Mouse (Mus musculus) midbrain, embryonic 13.5 days (tissue): ENCODE measurements at regions not wholly inside any gene's neighbourhood (a gene's known extent, or its start where the extent isn't known, plus 50 kb on each side); places are given as distances from the start of the nearest gene placed in this dataset.
"Not testable (repeated sequence)": the region's sequence is repeated elsewhere in the genome, so short reads cannot be mapped to it uniquely, and the experiment has no call there.

Experiments
- ATAC-seq: fragments of 200-750 bp; cut with Nextera tagmentation; 2 replicates; pipeline ENCODE4 v1.8.0; 2017; ENCODE audit warnings: mild to moderate bottlenecking, moderate TSS enrichment, moderate library complexity
- H3K27ac ChIP-seq: fragments of 300-500 bp; sonication (generic); 2 replicates; pipeline ENCODE4 v1.5.1; 2015; ENCODE audit warnings: inconsistent platforms, mild to moderate bottlenecking, moderate library complexity
- H3K27me3 ChIP-seq: fragments of 300-500 bp; sonication (generic); 2 replicates; pipeline ENCODE4 v1.6.1; 2015; ENCODE audit warnings: mild to moderate bottlenecking, inconsistent platforms
- H3K36me3 ChIP-seq: fragments of 300-500 bp; sonication (generic); 2 replicates; pipeline ENCODE4 v1.6.1; 2015; ENCODE audit warnings: mild to moderate bottlenecking, inconsistent platforms
- H3K4me1 ChIP-seq: fragments of 300-500 bp; sonication (generic); replicated peaks from 2 replicates; pipeline ENCODE4 v1.6.1; 2015; ENCODE audit warnings: inconsistent platforms
- H3K4me2 ChIP-seq: fragments of 300-500 bp; sonication (generic); replicated peaks from 2 replicates; pipeline ENCODE4 v1.6.1; 2015; ENCODE audit warnings: moderate library complexity, mild to moderate bottlenecking, inconsistent platforms
- H3K4me3 ChIP-seq: fragments of 300-500 bp; sonication (generic); replicated peaks from 2 replicates; pipeline ENCODE4 v1.5.1; 2015; ENCODE audit warnings: mild to moderate bottlenecking, inconsistent platforms
- H3K9ac ChIP-seq: fragments of 300-500 bp; sonication (generic); replicated peaks from 2 replicates; pipeline ENCODE4 v1.6.1; 2015; ENCODE audit warnings: mild to moderate bottlenecking, inconsistent platforms
- H3K9me3 ChIP-seq: fragments of 300-500 bp; sonication (generic); 2 replicates; pipeline ENCODE4 v1.6.1; 2016; ENCODE audit warnings: mild to moderate bottlenecking, inconsistent platforms
- WGBS: fragments of 180-500 bp; shearing (Covaris S2); methylation state at CpG from one replicate; pipeline ENCODE4 v1.1.7; 2015; 5-methylcytosine and 5-hydroxymethylcytosine counted together

DNA sequence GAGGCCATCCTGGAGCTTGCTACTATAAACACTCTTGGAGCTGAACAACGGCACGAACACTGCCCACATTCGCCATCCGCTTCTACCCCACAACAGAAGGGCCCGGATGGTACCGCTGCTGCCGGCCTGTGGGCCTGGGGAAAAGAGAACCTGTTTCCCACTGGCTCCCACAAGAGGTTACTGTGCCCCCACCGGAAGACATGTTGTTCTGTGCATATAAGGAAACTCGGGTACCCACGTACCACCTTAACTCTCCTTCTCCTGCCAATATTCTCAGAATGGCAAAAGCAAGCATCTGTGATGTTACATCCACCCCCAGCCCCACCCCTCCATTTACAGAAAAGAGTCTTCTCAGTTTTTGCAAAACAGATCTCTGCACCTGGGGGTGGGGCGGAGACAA, 206.7 kb upstream of the Nectin1 start:
- ATAC-seq, result no peak
- no peak overlapping the region for H3K27ac ChIP-seq
- WGBS, result 93% methylated on average over 11 of the region's 11 CpGs
- H3K36me3 ChIP-seq, result no peaks in the 10 kb centered on the region
- H3K9ac ChIP-seq, result no peak overlapping the region
- H3K4me2 ChIP-seq, result no peak overlapping the region
- no peak overlapping the region for H3K4me3 ChIP-seq
- no peaks in the 10 kb centered on the region for H3K27me3 ChIP-seq
- H3K9me3 ChIP-seq, result no peaks in the 10 kb centered on the region
- no peaks in the 10 kb centered on the region for H3K4me1 ChIP-seq

DNA sequence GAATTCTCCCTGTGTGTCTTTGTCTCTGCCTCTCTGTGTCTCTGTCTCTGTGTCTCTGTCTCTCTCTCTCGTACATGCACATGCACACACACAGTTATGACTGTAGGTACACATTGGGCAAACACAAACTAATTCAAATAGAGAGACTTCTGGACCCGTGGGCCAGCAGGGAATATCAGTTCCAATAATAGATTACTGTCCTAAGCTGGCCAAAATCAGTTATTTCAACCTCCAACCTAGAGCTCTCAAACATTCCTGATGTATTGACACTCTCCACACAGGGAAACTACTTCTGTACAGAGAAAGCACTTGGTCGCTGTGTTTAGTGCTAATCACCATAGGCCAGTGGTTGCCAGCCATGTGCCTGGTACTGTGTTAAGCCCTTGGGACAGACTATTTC, 203.7 kb upstream of the Nectin1 start:
- Histone ChIP-seq H3K9ac (no peak overlapping the region), H3K4me2 (no peak overlapping the region), H3K36me3 (no peaks in the 10 kb centered on the region), H3K9me3 (no peaks in the 10 kb centered on the region), H3K4me3 (no peak overlapping the region), H3K27ac (no peak overlapping the region), H3K4me1 (peaks cover 6% of the 10 kb centered on the region), H3K27me3 (no peaks in the 10 kb centered on the region; the same call in 1 of the 2 replicates)
- ATAC-seq, result no peak
- 80% methylated on average over 3 of the region's 3 CpGs for WGBS

DNA sequence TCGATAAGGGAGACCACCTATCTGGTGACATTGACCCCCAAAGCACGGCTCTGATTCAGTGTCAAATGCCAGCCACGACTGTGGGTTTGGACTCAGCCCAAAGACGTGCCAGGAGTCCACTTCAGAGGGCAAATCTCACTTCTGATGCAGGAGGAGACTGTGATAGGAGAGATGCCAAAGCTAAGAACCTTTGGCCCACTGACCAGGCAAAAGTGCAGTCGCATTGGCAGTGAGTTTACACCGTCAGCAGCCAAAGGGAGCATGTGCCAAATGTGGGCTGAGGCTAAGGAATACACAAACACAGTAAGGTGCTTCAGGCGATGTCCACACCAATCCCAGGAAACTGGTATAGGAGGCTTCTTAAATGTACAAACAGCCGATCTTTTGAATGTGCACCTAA, 202.6 kb upstream of the Nectin1 start:
- no peak for ATAC-seq
- no peak overlapping the region for H3K4me2 ChIP-seq
- peaks cover under 1% of the 10 kb centered on the region; the same call in 1 of the 2 replicates for H3K27me3 ChIP-seq
- no peak overlapping the region for H3K9ac ChIP-seq
- WGBS, result 94% methylated on average over 8 of the region's 8 CpGs
- no peaks in the 10 kb centered on the region for H3K36me3 ChIP-seq
- H3K4me3 ChIP-seq, result no peak overlapping the region
- no peaks in the 10 kb centered on the region for H3K9me3 ChIP-seq
- no peak overlapping the region for H3K27ac ChIP-seq
- H3K4me1 ChIP-seq, result peaks cover 9% of the 10 kb centered on the region

DNA sequence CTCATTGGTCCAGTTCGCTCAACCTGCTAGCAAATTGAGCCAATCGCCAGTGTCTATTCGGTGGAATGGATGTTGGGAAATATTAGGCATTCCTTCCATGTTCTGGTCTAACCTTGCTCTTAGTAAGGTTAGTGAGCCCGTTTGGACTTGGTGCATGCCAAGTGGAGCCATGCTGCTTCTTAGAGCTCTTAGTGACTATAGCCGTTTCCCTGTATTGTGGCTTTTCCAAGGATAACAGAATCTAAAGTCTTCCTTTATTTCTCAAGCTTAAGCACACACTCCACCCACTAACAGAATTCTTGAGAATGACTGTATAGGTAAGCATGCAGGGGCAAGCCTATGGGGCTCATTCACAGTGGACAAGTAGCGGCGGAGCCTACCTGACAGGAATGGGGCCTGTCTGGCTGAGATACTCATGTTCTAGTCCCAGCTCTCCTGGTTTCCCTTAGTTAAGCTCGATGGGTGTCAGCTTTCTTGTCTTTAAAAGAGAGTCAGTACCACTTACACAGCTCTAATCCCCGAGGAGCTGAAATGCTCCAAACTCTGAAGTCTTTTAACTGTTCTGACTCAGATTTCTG, 201.6 kb upstream of the Nectin1 start:
- Histone ChIP-seq H3K4me3 (no peak overlapping the region), H3K36me3 (no peaks in the 10 kb centered on the region), H3K9ac (no peak overlapping the region), H3K27ac (no peak overlapping the region), H3K27me3 (peaks cover 10% of the 10 kb centered on the region), H3K4me2 (no peak overlapping the region), H3K4me1 (peaks cover 9% of the 10 kb centered on the region), H3K9me3 (no peaks in the 10 kb centered on the region)
- no peak for ATAC-seq
- 88% methylated on average over 9 of the region's 9 CpGs for WGBS

DNA sequence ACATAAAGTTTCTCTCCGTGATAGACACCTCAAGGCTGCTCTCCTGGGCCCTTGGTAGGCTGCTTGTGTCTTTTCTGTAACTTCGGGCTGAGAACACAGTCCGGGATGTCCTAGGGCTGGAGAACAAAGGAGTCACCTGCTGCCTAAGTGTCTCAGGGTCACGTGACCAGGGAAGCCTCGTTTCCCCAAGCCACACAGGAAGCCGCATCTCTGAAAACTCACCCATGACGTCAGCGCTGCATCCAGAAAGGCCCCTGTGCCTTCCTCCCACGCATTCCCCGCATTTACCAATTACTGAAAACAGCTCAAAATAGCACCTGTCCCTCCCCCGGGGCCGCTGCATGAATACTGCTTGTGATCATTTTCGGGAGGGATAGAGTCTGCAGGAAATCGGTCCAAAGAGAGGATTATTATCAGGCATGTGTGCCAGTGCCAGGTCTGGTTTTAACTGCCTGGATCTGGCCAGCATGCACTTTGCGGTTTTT, 198.7 kb upstream of the Nectin1 start:
- no peaks in the 10 kb centered on the region for H3K9me3 ChIP-seq
- H3K27me3 ChIP-seq, result peaks cover 12% of the 10 kb centered on the region
- ATAC-seq, result peak; percentile 60
- no peak overlapping the region for H3K27ac ChIP-seq
- peaks cover 21% of the 10 kb centered on the region for H3K4me1 ChIP-seq
- H3K4me2 ChIP-seq, result peak overlapping the region; percentile 35
- no peak overlapping the region; the same call in 1 of the 2 replicates for H3K9ac ChIP-seq
- no peak overlapping the region for H3K4me3 ChIP-seq
- WGBS, result 32% methylated on average over 15 of the region's 15 CpGs
- H3K36me3 ChIP-seq, result no peaks in the 10 kb centered on the region

DNA sequence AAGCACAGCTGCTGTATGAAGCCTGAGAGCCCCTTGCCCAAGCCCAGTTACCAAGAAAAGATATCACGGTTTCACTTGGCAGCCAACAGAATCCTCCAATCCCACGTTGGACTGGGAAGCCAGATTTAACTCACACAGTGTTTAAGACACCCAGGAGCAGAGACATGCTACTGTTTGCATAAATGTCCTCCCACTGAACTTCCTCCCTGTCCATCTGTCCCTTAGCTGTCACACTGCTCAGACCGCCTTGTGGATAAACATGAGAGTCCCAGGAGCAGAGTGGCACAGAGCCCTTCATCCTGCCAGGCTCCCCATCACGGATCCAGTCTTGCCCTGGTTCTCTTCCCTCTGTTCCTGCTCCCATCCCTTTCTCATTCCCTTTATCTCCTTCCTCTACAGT, 194.9 kb upstream of the Nectin1 start:
- peaks cover 21% of the 10 kb centered on the region for H3K4me1 ChIP-seq
- WGBS, result 46% methylated on average over 4 of the region's 4 CpGs
- H3K27ac ChIP-seq, result peak overlapping the region; percentile 71
- H3K9me3 ChIP-seq, result no peaks in the 10 kb centered on the region
- H3K4me3 ChIP-seq, result no peak overlapping the region
- H3K9ac ChIP-seq, result no peak overlapping the region
- no peak overlapping the region for H3K4me2 ChIP-seq
- H3K27me3 ChIP-seq, result peaks cover 12% of the 10 kb centered on the region; the same call in 1 of the 2 replicates
- H3K36me3 ChIP-seq, result no peaks in the 10 kb centered on the region
- peak; percentile 45 for ATAC-seq

DNA sequence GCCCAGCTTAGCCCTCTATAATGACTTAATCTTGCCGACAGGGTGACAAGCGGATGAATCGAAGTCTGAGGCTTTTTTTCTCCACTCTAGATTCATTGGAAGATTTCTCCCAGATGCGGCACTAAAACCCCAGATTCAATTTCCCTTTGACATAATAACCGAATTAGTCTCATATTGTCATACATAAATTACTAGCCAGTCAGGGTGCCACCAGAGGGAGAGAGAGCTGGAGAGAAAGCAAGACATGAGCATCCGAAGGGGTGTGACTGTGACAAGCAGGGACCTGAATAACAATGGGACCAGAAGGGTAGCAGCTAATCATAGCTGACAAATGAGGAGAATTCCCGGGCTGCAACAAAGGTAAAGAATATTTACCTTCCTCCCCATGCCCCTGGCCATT, 194.5 kb upstream of the Nectin1 start:
- H3K27me3 ChIP-seq, result peaks cover 12% of the 10 kb centered on the region; the same call in 1 of the 2 replicates
- no peaks in the 10 kb centered on the region for H3K9me3 ChIP-seq
- ATAC-seq, result peak; percentile 67; the same call in 1 of the 2 replicates
- no peak overlapping the region for H3K4me2 ChIP-seq
- H3K4me1 ChIP-seq, result peaks cover 21% of the 10 kb centered on the region
- 14% methylated on average over 7 of the region's 7 CpGs for WGBS
- H3K27ac ChIP-seq, result peak overlapping the region; percentile 71
- no peak overlapping the region for H3K9ac ChIP-seq
- no peaks in the 10 kb centered on the region for H3K36me3 ChIP-seq
- no peak overlapping the region for H3K4me3 ChIP-seq

DNA sequence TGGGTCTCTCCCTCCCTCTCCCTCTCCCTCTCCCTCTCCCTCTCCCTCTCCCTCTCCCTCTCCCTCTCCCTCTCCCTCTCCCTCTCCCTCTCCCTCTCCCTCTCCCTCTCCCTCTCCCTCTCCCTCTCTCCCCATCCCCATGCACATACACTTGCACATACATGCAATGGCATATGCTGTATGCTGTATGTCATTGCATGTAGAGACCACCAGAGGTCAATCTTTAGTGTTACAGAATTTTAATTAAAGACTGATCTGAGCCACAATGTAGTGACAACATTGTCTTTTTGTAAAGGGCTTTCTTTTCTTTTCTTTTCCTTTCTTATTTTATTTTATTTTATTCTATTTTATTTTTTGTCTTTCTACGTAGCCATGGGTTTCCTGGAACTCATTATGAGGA, 191.0 kb upstream of the Nectin1 start:
- peaks cover 12% of the 10 kb centered on the region for H3K4me1 ChIP-seq
- H3K36me3 ChIP-seq, H3K27ac ChIP-seq, H3K4me2 ChIP-seq, H3K27me3 ChIP-seq, ATAC-seq, H3K4me3 ChIP-seq, H3K9ac ChIP-seq, H3K9me3 ChIP-seq: not testable (repeated sequence)
- WGBS, result 93% methylated on average over 1 of the region's 1 CpGs

DNA sequence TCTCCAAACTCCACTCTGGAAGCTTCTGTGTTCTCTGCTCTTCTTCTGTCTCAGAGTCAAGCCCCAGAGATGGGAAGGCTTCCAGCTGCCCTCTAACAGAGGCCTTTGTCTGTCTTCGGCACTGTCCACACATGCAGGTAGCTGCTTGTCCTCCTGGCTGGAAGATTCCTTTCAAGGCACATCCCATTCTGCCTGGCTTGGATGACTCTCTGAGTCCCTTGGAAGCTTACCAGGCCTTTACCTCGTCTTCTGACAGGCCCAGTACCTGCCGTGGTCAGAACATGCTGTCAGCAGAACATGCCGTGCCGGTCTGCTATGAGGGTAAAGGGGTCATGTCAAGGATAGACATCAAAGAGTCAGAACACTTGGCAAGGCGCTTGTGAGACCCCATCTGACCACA, 181.8 kb upstream of the Nectin1 start:
- no peak overlapping the region for H3K27ac ChIP-seq
- no peak overlapping the region for H3K4me2 ChIP-seq
- WGBS, result 87% methylated on average over 6 of the region's 6 CpGs
- no peak for ATAC-seq
- no peaks in the 10 kb centered on the region for H3K9me3 ChIP-seq
- H3K36me3 ChIP-seq, result no peaks in the 10 kb centered on the region
- no peaks in the 10 kb centered on the region for H3K27me3 ChIP-seq
- H3K4me1 ChIP-seq, result peaks cover 12% of the 10 kb centered on the region
- no peak overlapping the region for H3K4me3 ChIP-seq
- no peak overlapping the region for H3K9ac ChIP-seq

DNA sequence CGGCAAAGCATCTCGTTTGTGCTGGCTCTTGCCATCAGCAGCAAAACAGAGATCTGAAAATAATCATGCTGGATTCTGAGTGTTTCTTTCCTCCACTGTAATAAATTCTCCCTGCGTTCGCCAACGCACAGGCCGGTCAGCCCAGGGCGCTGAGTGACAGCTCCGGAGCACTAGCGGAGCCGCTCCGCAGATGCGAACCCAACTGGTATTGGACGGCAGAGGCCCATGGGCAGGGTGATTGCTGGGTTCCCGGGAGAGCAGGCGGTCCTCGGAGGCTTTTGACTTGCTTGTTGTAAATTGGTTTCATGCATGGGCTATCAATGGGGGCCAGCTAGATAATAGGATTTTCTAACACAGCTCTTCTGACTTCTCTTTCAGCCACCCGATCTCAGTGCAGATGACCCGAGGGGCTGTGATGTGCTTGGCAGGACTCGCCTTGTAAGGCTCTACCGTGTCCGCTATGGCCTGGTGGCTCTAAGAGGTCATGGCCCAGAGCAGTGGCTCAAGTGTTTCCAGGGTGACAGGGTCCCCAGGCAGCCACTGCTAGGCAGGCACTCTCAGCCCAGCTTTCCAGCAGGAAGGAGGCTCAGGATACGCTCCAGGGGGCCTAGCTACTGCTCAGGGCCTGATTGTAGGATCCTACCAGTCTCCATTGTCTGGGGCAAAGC, 179.4 kb upstream of the Nectin1 start:
- Histone ChIP-seq H3K27ac (no peak overlapping the region), H3K4me1 (peaks cover 12% of the 10 kb centered on the region), H3K9me3 (no peaks in the 10 kb centered on the region), H3K4me2 (no peak overlapping the region), H3K4me3 (no peak overlapping the region), H3K9ac (no peak overlapping the region), H3K36me3 (no peaks in the 10 kb centered on the region), H3K27me3 (no peaks in the 10 kb centered on the region)
- ATAC-seq, result peak; percentile 77
- WGBS, result 42% methylated on average over 22 of the region's 22 CpGs

DNA sequence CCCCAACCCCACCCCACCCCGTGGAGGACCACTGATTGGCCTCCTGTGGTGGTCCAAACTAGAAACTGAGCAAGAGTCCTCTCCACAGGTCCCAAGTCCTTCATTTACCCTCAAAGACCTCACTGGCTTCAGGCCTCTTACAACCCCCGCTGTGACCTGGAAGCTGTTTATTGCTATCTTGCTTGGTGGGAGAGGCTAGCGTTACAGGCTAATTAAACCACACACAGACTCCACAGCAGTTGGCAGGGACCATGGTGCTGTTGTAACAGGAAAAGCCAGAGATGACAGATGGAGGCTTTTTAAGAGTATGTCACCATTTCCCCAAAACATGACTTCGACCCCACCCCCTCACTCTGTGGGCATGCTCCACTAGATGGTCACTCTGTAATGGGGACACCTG, 174.9 kb upstream of the Nectin1 start:
- Histone ChIP-seq H3K9ac (no peak overlapping the region), H3K4me3 (no peak overlapping the region), H3K27ac (no peak overlapping the region), H3K27me3 (no peaks in the 10 kb centered on the region), H3K9me3 (no peaks in the 10 kb centered on the region), H3K4me2 (no peak overlapping the region), H3K4me1 (peaks cover 11% of the 10 kb centered on the region), H3K36me3 (no peaks in the 10 kb centered on the region)
- 60% methylated on average over 4 of the region's 4 CpGs for WGBS
- ATAC-seq, result no peak

DNA sequence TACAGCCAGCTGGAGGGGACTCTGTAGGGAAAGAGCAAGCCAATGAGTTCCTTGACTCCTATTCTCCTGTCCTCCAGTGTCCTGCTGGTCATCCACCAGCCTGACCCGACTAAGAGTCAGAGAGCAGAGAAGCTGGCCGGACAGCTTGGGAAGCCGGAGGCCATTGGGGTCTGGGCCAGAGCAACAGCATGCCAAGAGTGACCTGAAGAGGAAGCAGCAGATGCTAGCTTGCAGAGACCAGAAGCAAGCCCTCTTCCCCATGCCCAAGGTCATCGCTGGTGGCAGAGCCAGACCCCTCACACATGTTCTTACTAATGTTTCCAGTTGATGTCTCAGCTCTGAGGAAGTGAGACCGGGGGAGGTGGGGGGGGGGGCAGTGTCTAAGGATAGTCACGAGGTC, 172.7 kb upstream of the Nectin1 start:
- Histone ChIP-seq H3K36me3 (no peaks in the 10 kb centered on the region), H3K9ac (no peak overlapping the region), H3K9me3 (no peaks in the 10 kb centered on the region), H3K27me3 (no peaks in the 10 kb centered on the region), H3K27ac (no peak overlapping the region), H3K4me2 (no peak overlapping the region), H3K4me3 (no peak overlapping the region), H3K4me1 (no peaks in the 10 kb centered on the region)
- 87% methylated on average over 6 of the region's 6 CpGs for WGBS
- no peak for ATAC-seq

DNA sequence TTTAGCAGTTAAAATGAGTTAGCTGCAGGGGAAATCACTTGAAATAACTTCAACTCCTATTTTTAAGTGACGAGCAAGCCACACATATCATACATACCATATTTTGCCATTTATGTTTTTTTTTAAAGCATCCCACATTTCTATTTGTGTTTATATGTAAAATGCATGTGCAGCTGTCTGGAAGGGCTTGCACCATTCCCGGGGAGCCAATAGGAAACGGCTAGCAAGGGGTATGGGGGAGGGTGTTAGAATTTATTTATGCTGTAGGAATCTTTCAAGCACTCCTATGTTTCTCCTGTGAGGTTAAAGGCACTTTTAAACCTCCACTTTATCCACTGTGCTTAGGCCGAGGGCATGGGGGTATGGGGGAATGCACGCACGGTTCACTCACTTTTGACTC, 168.1 kb upstream of the Nectin1 start:
- Histone ChIP-seq H3K9ac (no peak overlapping the region), H3K36me3 (no peaks in the 10 kb centered on the region), H3K9me3 (no peaks in the 10 kb centered on the region), H3K4me3 (no peak overlapping the region), H3K27me3 (no peaks in the 10 kb centered on the region), H3K27ac (no peak overlapping the region), H3K4me2 (no peak overlapping the region), H3K4me1 (peaks cover 6% of the 10 kb centered on the region)
- 92% methylated on average over 6 of the region's 6 CpGs for WGBS
- no peak for ATAC-seq
